Mouse (Mus musculus): ENCODE results near the gene Tcl1. TPM values are rescaled to one million over a fixed set of nuclear protein-coding genes. Genes with fewer than 3 reads are reported as not detected.

The Tcl1 gene
- polyA plus RNA-seq, 1 experiment = not detected

DNA sequence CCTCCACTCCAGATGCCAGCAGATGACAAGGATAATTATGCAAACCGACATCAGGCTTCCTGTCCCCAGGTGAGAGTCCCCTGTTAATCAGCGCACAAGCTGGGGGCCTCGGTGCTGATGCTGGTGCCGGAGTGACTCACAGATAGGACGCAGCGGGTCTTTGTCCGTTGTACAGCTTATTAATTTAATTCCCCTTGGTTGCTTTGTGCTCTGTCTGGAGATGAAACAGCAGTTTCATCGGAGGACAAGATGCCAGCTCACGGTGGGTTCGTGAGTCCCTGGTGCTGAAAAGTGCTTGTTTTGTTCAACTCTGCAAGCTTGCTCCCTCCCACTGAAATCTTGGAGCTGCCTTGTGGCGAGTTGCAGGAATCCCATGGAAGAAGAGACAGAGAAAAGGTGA lies 11.8 kb upstream of the Tcl1 start:
- no peaks in the 10 kb centered on the region for H3K36me3 ChIP-seq (ENCODE audit: control insufficient read depth, insufficient read depth)
- H3K27me3 ChIP-seq (ENCODE audit: control insufficient read depth, insufficient read depth, insufficient read length) = no peaks in the 10 kb centered on the region
- no peaks in the 10 kb centered on the region for H3K79me2 ChIP-seq (ENCODE audit: control insufficient read depth, insufficient read depth)
- H3ac ChIP-seq (ENCODE audit: control insufficient read depth, insufficient read length) = no peak overlapping the region
- no peak overlapping the region for H3K4me2 ChIP-seq (ENCODE audit: low read depth)
- no peak overlapping the region for H3K4me3 ChIP-seq
- TF ChIP-seq MYOD1 (IDR thresholded peaks at IDR 0.05; ENCODE audit: control insufficient read depth in 1 of 3, insufficient read length in 2 of 3, low read depth in 2 of 3) (no peak), REST (IDR thresholded peaks at IDR 0.05; ENCODE audit: insufficient read depth, insufficient read length) (no peak), POLR2A (IDR thresholded peaks at IDR 0.05; ENCODE audit: insufficient read length, low read depth) (no peak), MAX (IDR thresholded peaks at IDR 0.05; ENCODE audit: low read depth) (no peak)

DNA sequence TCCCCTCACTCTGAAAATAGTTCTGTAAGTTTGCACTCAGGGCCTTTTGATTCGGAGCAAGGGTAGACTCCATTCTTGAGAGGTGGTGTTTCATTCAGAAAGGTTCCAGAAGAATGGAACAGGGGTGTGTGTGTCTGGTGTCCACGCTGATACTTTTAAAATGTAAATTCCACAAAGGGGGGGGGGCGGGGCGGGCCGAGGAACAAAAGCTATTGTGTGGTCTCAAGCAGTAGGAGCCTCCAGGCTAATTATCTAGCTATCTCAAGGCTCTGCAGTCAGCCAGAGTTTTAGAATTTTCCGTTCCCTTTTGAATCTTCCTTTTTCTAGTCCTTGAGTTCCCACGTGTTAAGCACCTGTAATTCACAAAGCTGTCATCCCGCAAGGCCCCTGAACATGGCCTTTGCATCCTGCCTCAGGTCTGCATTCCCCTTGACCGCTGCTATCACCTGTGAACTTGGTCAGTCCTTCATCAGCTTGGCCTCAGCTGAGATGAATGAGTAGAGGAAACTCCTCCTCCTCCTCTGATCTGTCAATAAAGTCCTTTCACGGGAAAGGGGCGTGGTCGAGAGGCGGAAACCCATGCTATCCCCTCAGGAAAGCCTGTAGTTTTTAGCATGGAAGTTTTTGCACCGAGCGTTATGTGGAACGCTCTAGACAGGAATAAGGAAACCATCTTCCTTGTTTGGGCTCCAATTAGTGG lies 2.2 kb upstream of the Tcl1 start:
- no peaks in the 10 kb centered on the region for H3K36me3 ChIP-seq (ENCODE audit: control insufficient read depth, insufficient read depth)
- H3K4me3 ChIP-seq = no peak overlapping the region
- H3ac ChIP-seq (ENCODE audit: control insufficient read depth, insufficient read length) = no peak overlapping the region
- TF ChIP-seq POLR2A (IDR thresholded peaks at IDR 0.05; ENCODE audit: insufficient read length, low read depth) (no peak), REST (IDR thresholded peaks at IDR 0.05; ENCODE audit: insufficient read depth, insufficient read length) (no peak), POLR2AphosphoS2 (IDR thresholded peaks at IDR 0.05; ENCODE audit: insufficient read length, low read depth) (no peak), SRF (IDR thresholded peaks at IDR 0.05; ENCODE audit: control insufficient read depth, insufficient read length, low read depth) (no peak), USF1 (IDR thresholded peaks at IDR 0.05; ENCODE audit: low read depth) (no peak), TCF12 (IDR thresholded peaks at IDR 0.05; ENCODE audit: insufficient read depth, poor library complexity, severe bottlenecking) (no peak), E2F4 (IDR thresholded peaks at IDR 0.05; ENCODE audit: insufficient read depth) (no peak), MAX (IDR thresholded peaks at IDR 0.05; ENCODE audit: low read depth) (no peak), TCF3 (IDR thresholded peaks at IDR 0.05; ENCODE audit: insufficient read length, low read depth) (no peak), CEBPB (IDR thresholded peaks at IDR 0.05; ENCODE audit: insufficient read depth, poor library complexity, severe bottlenecking) (no peak), MYOG (IDR thresholded peaks at IDR 0.05; ENCODE audit: control insufficient read depth in 1 of 3, insufficient read depth in 1 of 3, insufficient read length in 2 of 3, low read depth in 2 of 3) (no peak), MYOD1 (IDR thresholded peaks at IDR 0.05; ENCODE audit: control insufficient read depth in 1 of 3, insufficient read length in 2 of 3, low read depth in 2 of 3) (no peak)
- H3K27me3 ChIP-seq (ENCODE audit: control insufficient read depth, insufficient read depth, insufficient read length) = no peaks in the 10 kb centered on the region
- no peak overlapping the region for H3K4me2 ChIP-seq (ENCODE audit: low read depth)
- H3K79me2 ChIP-seq (ENCODE audit: control insufficient read depth, insufficient read depth) = no peaks in the 10 kb centered on the region

DNA sequence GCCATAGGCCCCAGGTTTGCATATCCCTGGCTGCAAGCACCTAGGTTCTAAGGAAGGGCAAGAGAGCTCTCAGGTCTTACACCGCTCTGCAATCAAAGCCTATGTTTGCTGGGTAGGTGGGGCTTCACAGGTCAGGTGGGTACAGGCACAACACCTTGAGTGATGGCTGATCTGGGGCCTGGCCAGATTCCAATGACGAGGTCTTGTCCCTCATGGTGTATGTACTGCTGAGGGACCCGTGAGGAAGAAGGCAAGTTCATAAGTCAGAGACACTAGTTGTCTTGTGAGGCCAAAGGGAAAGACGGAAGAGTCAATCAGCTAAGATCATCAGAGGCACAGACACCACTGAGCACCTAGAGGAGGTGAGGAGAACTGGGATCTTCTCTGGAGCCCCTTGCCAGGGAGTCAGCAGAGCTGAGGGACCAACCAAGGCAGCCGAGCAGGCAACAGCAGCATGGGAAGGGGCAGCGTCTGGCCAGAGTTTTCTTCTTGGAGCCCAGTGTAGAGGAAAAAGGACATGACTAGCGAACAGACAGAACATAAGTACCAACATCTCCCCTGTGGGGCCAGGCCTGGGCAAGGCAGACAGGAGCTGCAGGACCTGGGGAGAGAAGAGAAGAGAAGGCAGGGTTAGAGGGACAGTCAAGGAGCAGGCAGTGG lies 5.4 kb downstream of the Tcl1 start:
- peaks cover 4% of the 10 kb centered on the region for H3K27me3 ChIP-seq (ENCODE audit: control insufficient read depth, insufficient read depth, insufficient read length)
- H3K4me3 ChIP-seq = no peak overlapping the region
- H3K79me2 ChIP-seq (ENCODE audit: control insufficient read depth, insufficient read depth) = no peaks in the 10 kb centered on the region
- H3ac ChIP-seq (ENCODE audit: control insufficient read depth, insufficient read length) = no peak overlapping the region
- H3K36me3 ChIP-seq (ENCODE audit: control insufficient read depth, insufficient read depth) = no peaks in the 10 kb centered on the region
- TF ChIP-seq MYOG (IDR thresholded peaks at IDR 0.05; ENCODE audit: control insufficient read depth in 1 of 3, insufficient read depth in 1 of 3, insufficient read length in 2 of 3, low read depth in 2 of 3) (no peak), POLR2AphosphoS2 (IDR thresholded peaks at IDR 0.05; ENCODE audit: insufficient read length, low read depth) (no peak)
- H3K4me2 ChIP-seq (ENCODE audit: low read depth) = no peak overlapping the region

DNA sequence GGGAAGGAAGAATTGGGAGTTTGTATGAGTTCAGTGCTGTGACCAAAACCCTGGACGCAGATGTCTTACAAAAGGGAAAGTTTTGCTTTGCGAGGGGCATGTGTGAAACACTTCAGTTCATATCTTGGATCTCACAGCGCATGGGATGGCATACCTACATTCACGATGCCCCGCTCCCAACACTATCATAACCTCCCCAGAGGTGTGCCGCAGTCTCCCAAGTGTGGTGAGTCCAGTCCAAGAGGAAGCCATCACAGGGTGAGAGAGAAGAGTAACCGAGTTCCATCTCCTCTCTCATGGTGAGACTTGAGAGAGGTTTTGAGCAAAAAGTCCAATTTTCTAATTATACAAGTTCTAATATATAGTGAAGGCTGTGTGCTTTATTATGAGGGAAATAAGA lies 13.4 kb downstream of the Tcl1 start:
- no peaks in the 10 kb centered on the region for H3K36me3 ChIP-seq (ENCODE audit: control insufficient read depth, insufficient read depth)
- H3ac ChIP-seq (ENCODE audit: control insufficient read depth, insufficient read length) = no peak overlapping the region
- peaks cover 25% of the 10 kb centered on the region for H3K27me3 ChIP-seq (ENCODE audit: control insufficient read depth, insufficient read depth, insufficient read length)
- no peak overlapping the region for H3K4me3 ChIP-seq
- no peaks in the 10 kb centered on the region for H3K79me2 ChIP-seq (ENCODE audit: control insufficient read depth, insufficient read depth)
- no peak overlapping the region for H3K4me2 ChIP-seq (ENCODE audit: low read depth)
- TF ChIP-seq TCF12 (IDR thresholded peaks at IDR 0.05; ENCODE audit: insufficient read depth, poor library complexity, severe bottlenecking) = no peak
- no peak for TF ChIP-seq USF1 (IDR thresholded peaks at IDR 0.05; ENCODE audit: low read depth)
- TF ChIP-seq MYOG (IDR thresholded peaks at IDR 0.05; ENCODE audit: control insufficient read depth in 1 of 3, insufficient read depth in 1 of 3, insufficient read length in 2 of 3, low read depth in 2 of 3) = no peak
- TF ChIP-seq CEBPB (IDR thresholded peaks at IDR 0.05; ENCODE audit: insufficient read depth, poor library complexity, severe bottlenecking) = no peak
- no peak for TF ChIP-seq MYOD1 (IDR thresholded peaks at IDR 0.05; ENCODE audit: control insufficient read depth in 1 of 3, insufficient read length in 2 of 3, low read depth in 2 of 3)
- no peak for TF ChIP-seq MAX (IDR thresholded peaks at IDR 0.05; ENCODE audit: low read depth)
- no peak for TF ChIP-seq POLR2AphosphoS2 (IDR thresholded peaks at IDR 0.05; ENCODE audit: insufficient read length, low read depth)
- no peak for TF ChIP-seq POLR2A (IDR thresholded peaks at IDR 0.05; ENCODE audit: insufficient read length, low read depth)
- TF ChIP-seq E2F4 (IDR thresholded peaks at IDR 0.05; ENCODE audit: insufficient read depth) = no peak
- no peak for TF ChIP-seq TCF3 (IDR thresholded peaks at IDR 0.05; ENCODE audit: insufficient read length, low read depth)
- no peak for TF ChIP-seq REST (IDR thresholded peaks at IDR 0.05; ENCODE audit: insufficient read depth, insufficient read length)
- TF ChIP-seq SRF (IDR thresholded peaks at IDR 0.05; ENCODE audit: control insufficient read depth, insufficient read length, low read depth) = no peak

DNA sequence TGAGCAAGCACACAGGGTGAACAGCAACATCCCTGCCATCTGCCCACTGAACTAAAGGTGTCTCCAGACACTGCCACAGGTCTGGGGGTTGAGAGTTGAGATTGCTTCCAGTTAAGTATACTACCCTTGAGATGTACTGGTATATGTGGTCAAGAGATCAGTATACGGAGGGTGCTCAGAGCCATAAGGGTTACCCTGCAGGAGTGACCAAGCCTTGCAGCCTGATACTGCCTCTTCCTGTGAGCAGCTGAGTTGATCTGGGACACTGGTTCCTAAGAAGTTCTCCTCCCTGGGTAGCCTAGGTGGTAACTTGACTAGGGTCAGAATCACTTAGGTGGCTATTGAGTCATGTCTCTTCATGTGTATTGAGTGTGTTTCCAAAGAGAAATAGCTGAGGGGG lies 14.2 kb downstream of the Tcl1 start:
- Histone ChIP-seq H3K36me3 (ENCODE audit: control insufficient read depth, insufficient read depth) (no peaks in the 10 kb centered on the region), H3K79me2 (ENCODE audit: control insufficient read depth, insufficient read depth) (no peaks in the 10 kb centered on the region), H3K4me2 (ENCODE audit: low read depth) (no peak overlapping the region), H3ac (ENCODE audit: control insufficient read depth, insufficient read length) (no peak overlapping the region), H3K4me3 (no peak overlapping the region), H3K27me3 (ENCODE audit: control insufficient read depth, insufficient read depth, insufficient read length) (peaks cover 25% of the 10 kb centered on the region)
- TF ChIP-seq CEBPB (IDR thresholded peaks at IDR 0.05; ENCODE audit: insufficient read depth, poor library complexity, severe bottlenecking) (no peak), SRF (IDR thresholded peaks at IDR 0.05; ENCODE audit: control insufficient read depth, insufficient read length, low read depth) (no peak), MAX (IDR thresholded peaks at IDR 0.05; ENCODE audit: low read depth) (no peak), POLR2AphosphoS2 (IDR thresholded peaks at IDR 0.05; ENCODE audit: insufficient read length, low read depth) (no peak), MYOD1 (IDR thresholded peaks at IDR 0.05; ENCODE audit: control insufficient read depth in 1 of 3, insufficient read length in 2 of 3, low read depth in 2 of 3) (no peak), POLR2A (IDR thresholded peaks at IDR 0.05; ENCODE audit: insufficient read length, low read depth) (no peak), TCF3 (IDR thresholded peaks at IDR 0.05; ENCODE audit: insufficient read length, low read depth) (no peak), E2F4 (IDR thresholded peaks at IDR 0.05; ENCODE audit: insufficient read depth) (no peak), REST (IDR thresholded peaks at IDR 0.05; ENCODE audit: insufficient read depth, insufficient read length) (no peak), USF1 (IDR thresholded peaks at IDR 0.05; ENCODE audit: low read depth) (no peak), MYOG (IDR thresholded peaks at IDR 0.05; ENCODE audit: control insufficient read depth in 1 of 3, insufficient read depth in 1 of 3, insufficient read length in 2 of 3, low read depth in 2 of 3) (no peak), TCF12 (IDR thresholded peaks at IDR 0.05; ENCODE audit: insufficient read depth, poor library complexity, severe bottlenecking) (no peak)

All from myocyte (in vitro differentiated cells).